Mouse (Mus musculus) intestine, embryonic 15.5 days (tissue): Measurements from ENCODE around the gene Slc7a1. TPM values are rescaled to one million over a fixed set of nuclear protein-coding genes. Genes with fewer than 3 reads are reported as not detected.
A peak's percentile ranks its signal among the peaks of the same experiment; 100 is the strongest.

Experiments used
- ATAC-seq: fragments of 200-750 bp; cut with Nextera tagmentation; 2 replicates; pipeline ENCODE4 v1.8.0; 2017; ENCODE audit warnings: moderate TSS enrichment, moderate library complexity
- H3K27ac ChIP-seq: fragments of 300-500 bp; sonication (generic); 2 replicates; pipeline ENCODE4 v1.5.1; 2015; ENCODE audit warnings: mild to moderate bottlenecking, inconsistent platforms
- H3K27me3 ChIP-seq: fragments of 300-500 bp; sonication (generic); replicated peaks from 2 replicates; pipeline ENCODE4 v1.6.1; 2015; ENCODE audit warnings: inconsistent platforms
- H3K36me3 ChIP-seq: fragments of 300-500 bp; sonication (generic); 2 replicates; pipeline ENCODE4 v1.6.1; 2015; ENCODE audit warnings: inconsistent platforms
- H3K4me1 ChIP-seq: fragments of 300-500 bp; sonication (generic); replicated peaks from 2 replicates; pipeline ENCODE4 v1.6.1; 2015; ENCODE audit warnings: inconsistent platforms
- H3K4me2 ChIP-seq: fragments of 300-500 bp; sonication (generic); replicated peaks from 2 replicates; pipeline ENCODE4 v1.6.1; 2015; ENCODE audit warnings: mild to moderate bottlenecking, inconsistent platforms
- H3K4me3 ChIP-seq: fragments of 300-500 bp; sonication (generic); replicated peaks from 2 replicates; pipeline ENCODE4 v1.5.1; 2015; ENCODE audit warnings: inconsistent platforms
- H3K9ac ChIP-seq: fragments of 300-500 bp; sonication (generic); 2 replicates; pipeline ENCODE4 v1.6.1; 2015; ENCODE audit warnings: inconsistent platforms
- H3K9me3 ChIP-seq: fragments of 300-500 bp; sonication (generic); 2 replicates; pipeline ENCODE4 v1.6.1; 2016; ENCODE audit warnings: inconsistent platforms
- WGBS: fragments of 180-500 bp; shearing (Covaris S2); methylation state at CpG from one replicate; pipeline ENCODE4 v1.1.7; 2015; 5-methylcytosine and 5-hydroxymethylcytosine counted together
- polyA plus RNA-seq: library from polyadenylated mRNA; unstranded; fragments of >200 nt; fragmentation: Nextera tagmentation; extraction: Ambion mirVana; gene quantifications from 2 replicates; pipeline ENCODE4 v1.2.1, GENCODE M21; 2015

Slc7a1 gene
- polyA plus RNA-seq, 1 experiment from 2014 or later = 28.8 TPM

- Histone ChIP-seq H3K4me3 (no peak overlapping the region), H3K27me3 (no peaks in the 10 kb centered on the region), H3K9me3 (no peaks in the 10 kb centered on the region), H3K4me2 (no peak overlapping the region), H3K36me3 (no peaks in the 10 kb centered on the region), H3K4me1 (no peaks in the 10 kb centered on the region), H3K9ac (no peak overlapping the region), H3K27ac (no peak overlapping the region)
- 84% methylated on average over 7 of the region's 7 CpGs for WGBS
- ATAC-seq = no peak
Observed at GRCm38 (mm10) chr5:148293346-148293745, 106.4 kb downstream of the Slc7a1 start.

DNA sequence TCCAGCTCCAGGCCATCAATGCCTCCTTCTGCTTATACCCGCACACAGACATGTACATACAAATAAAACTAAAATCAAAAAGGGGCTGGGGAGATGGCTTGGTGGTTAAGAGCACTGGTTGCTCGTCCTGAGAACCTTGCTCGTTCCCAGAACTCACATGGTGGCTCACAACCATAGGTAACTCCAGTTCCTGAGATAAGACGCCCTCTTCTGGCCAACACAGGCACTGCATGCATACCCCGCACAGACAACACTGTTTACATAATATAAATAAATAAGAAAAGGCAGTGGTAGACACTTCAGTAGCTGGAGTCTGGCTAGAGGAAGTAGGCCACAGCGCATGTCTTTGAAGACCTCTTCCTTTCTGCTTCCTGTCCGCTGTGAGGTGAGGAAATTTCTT is 106.8 kb downstream of the Slc7a1 start:
- WGBS = 76% methylated on average over 7 of the region's 7 CpGs
- H3K36me3 ChIP-seq = no peaks in the 10 kb centered on the region
- no peak overlapping the region for H3K27ac ChIP-seq
- no peak for ATAC-seq
- no peak overlapping the region for H3K9ac ChIP-seq
- H3K27me3 ChIP-seq = no peaks in the 10 kb centered on the region
- H3K9me3 ChIP-seq = no peaks in the 10 kb centered on the region
- H3K4me2 ChIP-seq = no peak overlapping the region
- H3K4me3 ChIP-seq = no peak overlapping the region
- H3K4me1 ChIP-seq = no peaks in the 10 kb centered on the region

GRCm38 (mm10) chr5:148289951-148290350 is 109.8 kb downstream of the Slc7a1 start:
- no peaks in the 10 kb centered on the region for H3K27me3 ChIP-seq
- H3K27ac ChIP-seq = peak overlapping the region; percentile 27; the same call in 1 of the 2 replicates
- H3K4me2 ChIP-seq = no peak overlapping the region
- no peaks in the 10 kb centered on the region for H3K9me3 ChIP-seq
- no peak overlapping the region for H3K4me3 ChIP-seq
- H3K9ac ChIP-seq = no peak overlapping the region
- H3K4me1 ChIP-seq = no peaks in the 10 kb centered on the region
- no peaks in the 10 kb centered on the region for H3K36me3 ChIP-seq
- 75% methylated on average over 7 of the region's 7 CpGs for WGBS
- ATAC-seq = peak; percentile 43

- H3K27ac ChIP-seq = no peak overlapping the region
- H3K36me3 ChIP-seq = no peaks in the 10 kb centered on the region
- no peaks in the 10 kb centered on the region for H3K27me3 ChIP-seq
- H3K9ac ChIP-seq = no peak overlapping the region
- no peaks in the 10 kb centered on the region for H3K9me3 ChIP-seq
- no peaks in the 10 kb centered on the region for H3K4me1 ChIP-seq
- 67% methylated on average over 18 of the region's 18 CpGs for WGBS
- ATAC-seq = no peak
- H3K4me2 ChIP-seq = no peak overlapping the region
- H3K4me3 ChIP-seq = no peak overlapping the region
Observed at GRCm38 (mm10) chr5:148288804-148289203, 110.9 kb downstream of the Slc7a1 start.

- H3K4me2 ChIP-seq = no peak overlapping the region
- H3K27ac ChIP-seq = no peak overlapping the region
- no peaks in the 10 kb centered on the region for H3K36me3 ChIP-seq
- ATAC-seq = no peak
- no peaks in the 10 kb centered on the region for H3K4me1 ChIP-seq
- no peaks in the 10 kb centered on the region for H3K27me3 ChIP-seq
- H3K9me3 ChIP-seq = no peaks in the 10 kb centered on the region
- H3K4me3 ChIP-seq = no peak overlapping the region
- WGBS = 90% methylated on average over 5 of the region's 5 CpGs
- no peak overlapping the region for H3K9ac ChIP-seq
Observed at GRCm38 (mm10) chr5:148287529-148287928, 112.2 kb downstream of the Slc7a1 start.

DNA sequence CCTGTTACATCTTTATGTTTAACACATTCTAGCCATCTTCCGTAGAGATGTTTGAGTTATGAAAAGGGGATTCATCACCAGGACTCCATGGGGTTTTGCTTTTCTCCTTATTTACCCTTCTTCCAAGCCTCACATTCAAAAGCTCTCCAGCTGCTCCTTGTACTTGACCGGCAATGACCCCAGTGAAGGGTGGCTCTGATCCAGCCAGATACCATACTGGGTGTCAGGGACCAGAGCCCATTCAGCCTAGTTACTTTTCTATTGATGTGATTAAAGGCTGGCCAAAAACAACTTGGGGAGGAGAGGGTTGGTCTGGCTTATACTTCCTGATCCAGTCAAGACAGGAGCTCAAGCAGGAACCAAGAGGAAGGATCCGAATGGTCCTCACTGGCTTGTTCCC is 116.1 kb downstream of the Slc7a1 start:
- Histone ChIP-seq H3K27ac (no peak overlapping the region), H3K36me3 (no peaks in the 10 kb centered on the region), H3K27me3 (no peaks in the 10 kb centered on the region), H3K9me3 (no peaks in the 10 kb centered on the region), H3K4me1 (no peaks in the 10 kb centered on the region), H3K4me3 (no peak overlapping the region), H3K4me2 (no peak overlapping the region), H3K9ac (no peak overlapping the region)
- WGBS = 78% methylated on average over 3 of the region's 3 CpGs
- no peak for ATAC-seq

- Histone ChIP-seq H3K4me3 (no peak overlapping the region), H3K9ac (no peak overlapping the region), H3K4me2 (no peak overlapping the region), H3K9me3 (no peaks in the 10 kb centered on the region), H3K27me3 (no peaks in the 10 kb centered on the region), H3K4me1 (no peaks in the 10 kb centered on the region), H3K36me3 (no peaks in the 10 kb centered on the region), H3K27ac (no peak overlapping the region)
- 88% methylated on average over 2 of the region's 2 CpGs for WGBS
- no peak for ATAC-seq
Observed at GRCm38 (mm10) chr5:148283177-148283576, 116.5 kb downstream of the Slc7a1 start.

DNA sequence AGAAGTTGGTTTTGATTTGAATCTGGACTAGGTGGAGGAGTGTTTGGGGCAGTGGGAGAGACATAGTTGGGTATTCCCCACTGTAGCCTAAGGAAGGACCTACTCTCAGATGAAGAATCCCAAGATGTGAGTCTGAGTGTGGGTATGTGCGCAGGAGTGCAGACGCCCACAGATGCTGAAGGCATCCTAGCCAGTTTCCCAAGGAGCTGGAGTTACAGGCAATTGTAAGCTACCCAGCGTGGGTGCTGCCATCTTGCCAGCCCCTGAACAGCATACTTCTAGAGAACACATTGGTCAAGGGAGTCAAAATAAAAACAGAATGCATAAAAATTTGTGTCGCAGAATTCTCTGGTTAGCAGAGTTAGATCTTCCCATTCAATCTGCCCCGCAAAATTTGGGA is 117.1 kb downstream of the Slc7a1 start:
- Histone ChIP-seq H3K4me1 (no peaks in the 10 kb centered on the region), H3K9me3 (no peaks in the 10 kb centered on the region), H3K4me3 (no peak overlapping the region), H3K36me3 (no peaks in the 10 kb centered on the region), H3K4me2 (no peak overlapping the region), H3K27ac (no peak overlapping the region), H3K9ac (no peak overlapping the region), H3K27me3 (no peaks in the 10 kb centered on the region)
- ATAC-seq = no peak
- 88% methylated on average over 5 of the region's 5 CpGs for WGBS

DNA sequence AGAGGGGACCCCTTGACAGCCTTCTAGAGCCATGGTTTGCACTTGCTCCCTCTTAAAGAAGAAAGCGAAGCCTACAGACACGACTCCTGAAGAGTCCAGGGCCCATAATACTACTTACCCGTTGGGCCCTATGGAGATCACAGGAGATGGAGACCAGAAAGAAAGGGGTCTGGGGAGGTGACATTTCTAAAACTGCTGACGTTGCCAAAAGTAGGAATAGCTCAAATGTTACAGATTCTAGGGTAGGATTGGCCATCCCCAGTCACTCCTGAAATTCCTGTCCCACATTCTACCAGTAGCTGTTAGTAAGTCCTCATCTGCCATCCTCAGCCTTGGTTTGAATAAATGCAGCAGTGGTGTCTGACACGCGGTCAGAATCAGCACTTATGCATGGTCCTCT is 117.6 kb downstream of the Slc7a1 start:
- Histone ChIP-seq H3K27me3 (no peaks in the 10 kb centered on the region), H3K9me3 (no peaks in the 10 kb centered on the region), H3K4me2 (no peak overlapping the region), H3K4me3 (no peak overlapping the region), H3K9ac (no peak overlapping the region), H3K27ac (no peak overlapping the region), H3K36me3 (no peaks in the 10 kb centered on the region), H3K4me1 (no peaks in the 10 kb centered on the region)
- ATAC-seq = no peak
- 85% methylated on average over 6 of the region's 6 CpGs for WGBS

- no peak overlapping the region for H3K4me2 ChIP-seq
- H3K27me3 ChIP-seq = no peaks in the 10 kb centered on the region
- H3K4me1 ChIP-seq = no peaks in the 10 kb centered on the region
- H3K9me3 ChIP-seq = no peaks in the 10 kb centered on the region
- ATAC-seq = no peak
- H3K27ac ChIP-seq = no peak overlapping the region
- 69% methylated on average over 5 of the region's 5 CpGs for WGBS
- no peak overlapping the region for H3K9ac ChIP-seq
- no peak overlapping the region for H3K4me3 ChIP-seq
- no peaks in the 10 kb centered on the region for H3K36me3 ChIP-seq
Observed at GRCm38 (mm10) chr5:148280321-148280720, 119.4 kb downstream of the Slc7a1 start.

GRCm38 (mm10) chr5:148278233-148278632 is 121.5 kb downstream of the Slc7a1 start:
- H3K36me3 ChIP-seq = no peaks in the 10 kb centered on the region
- ATAC-seq = no peak
- H3K9ac ChIP-seq = no peak overlapping the region
- no peaks in the 10 kb centered on the region for H3K9me3 ChIP-seq
- H3K27me3 ChIP-seq = no peaks in the 10 kb centered on the region
- H3K27ac ChIP-seq = no peak overlapping the region
- no peaks in the 10 kb centered on the region for H3K4me1 ChIP-seq
- 65% methylated on average over 8 of the region's 8 CpGs for WGBS
- no peak overlapping the region for H3K4me3 ChIP-seq
- no peak overlapping the region for H3K4me2 ChIP-seq
